Mouse (Mus musculus) kidney, postnatal 25 days (tissue): ENCODE results near the gene Hspe1.
"Not testable (repeated sequence)": the region's sequence is repeated elsewhere in the genome, so short reads cannot be mapped to it uniquely, and the experiment has no call there.

ENCODE experiments used
- DNase-seq, 2 experiments: peaks; one replicate each; pipeline ENCODE4 v3.0.0; 2021; ENCODE audit warnings: mixed read lengths in 2 of 2

Gene Hspe1

DNA sequence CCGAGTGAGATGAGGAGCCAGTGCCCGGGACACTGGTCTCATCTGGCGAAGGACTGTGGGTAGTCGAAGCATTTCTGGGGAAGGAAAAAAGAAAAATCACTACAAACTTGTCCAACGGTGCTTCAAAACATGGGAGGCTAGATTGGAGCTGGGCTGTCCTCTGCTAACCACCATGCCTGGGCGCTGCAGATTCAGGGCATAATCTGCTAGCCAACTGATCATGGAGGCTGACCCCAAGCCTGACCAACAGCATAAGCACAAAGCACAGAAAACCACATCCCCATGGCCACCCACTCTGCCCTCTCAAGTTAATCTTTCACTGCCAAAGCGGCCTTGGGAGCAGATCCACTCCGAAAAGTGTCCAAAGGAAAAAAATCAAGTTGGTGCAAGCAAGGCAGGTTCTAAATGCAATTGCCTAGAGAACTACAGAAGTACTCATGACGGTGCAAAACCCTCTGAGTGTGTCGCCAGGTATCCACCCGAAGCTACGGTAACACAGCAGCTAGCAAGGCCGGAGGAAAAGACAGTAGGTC lies 998 bp upstream of the Hspe1 start:
- peak; percentile 61 to 83 for DNase-seq

DNA sequence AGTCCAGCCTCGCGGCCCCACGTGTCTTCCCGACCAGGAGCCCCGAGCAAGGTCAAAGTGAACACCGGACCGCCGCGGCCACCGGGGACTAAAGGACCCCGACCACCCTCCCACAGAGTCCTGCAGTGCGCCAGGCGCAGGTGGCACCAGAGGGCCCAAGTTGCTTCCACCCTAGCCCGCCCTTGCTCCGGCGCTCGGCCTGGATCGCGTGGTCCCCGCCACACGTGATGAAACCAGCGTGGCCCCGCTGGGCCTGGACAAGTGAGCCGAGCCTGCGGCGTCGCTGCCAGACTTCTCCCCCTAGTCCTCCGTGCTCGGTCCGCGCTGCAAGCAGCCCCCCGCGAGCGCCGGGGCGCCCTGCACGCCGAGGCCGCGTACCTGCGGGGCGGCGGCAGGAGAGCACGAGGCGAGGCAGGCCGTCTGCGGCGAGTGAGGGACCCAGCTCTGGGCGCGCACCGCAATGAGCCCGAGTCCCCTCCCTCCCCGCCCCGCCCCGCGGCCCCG lies 479 bp upstream of the Hspe1 start:
- DNase-seq = peak in 1 of 2 experiments; percentile 50

GRCm38 (mm10) chr1:55088611-55089497 lies 922 bp downstream of the Hspe1 start:
- DNase-seq = no peak

GRCm38 (mm10) chr1:55089498-55090064 lies 1.6 kb downstream of the Hspe1 start:
- no peak for DNase-seq

- no peak for DNase-seq
These were observed 4.1 kb downstream of the Hspe1 start for GRCm38 (mm10) chr1:55092056-55092455.

DNA sequence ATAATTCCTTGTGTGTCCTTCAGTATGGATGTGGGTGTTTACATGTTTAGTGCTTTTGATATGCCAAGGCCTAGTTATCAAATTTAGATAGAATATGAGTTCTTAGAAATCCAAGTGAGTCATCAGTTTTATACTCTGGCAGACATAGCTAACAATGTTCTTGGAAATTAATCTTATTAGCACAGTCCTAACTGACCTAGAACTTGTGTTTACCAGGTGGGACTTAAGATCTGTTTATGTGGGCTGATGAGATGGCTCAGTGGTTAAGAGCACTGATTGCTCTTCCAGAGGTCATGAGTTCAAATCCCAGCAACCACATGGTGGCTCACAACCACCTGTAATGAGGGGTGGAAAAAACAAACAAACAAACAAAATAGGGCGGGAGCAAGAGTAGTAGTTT lies 4.5 kb downstream of the Hspe1 start:
- no peak for DNase-seq

DNA sequence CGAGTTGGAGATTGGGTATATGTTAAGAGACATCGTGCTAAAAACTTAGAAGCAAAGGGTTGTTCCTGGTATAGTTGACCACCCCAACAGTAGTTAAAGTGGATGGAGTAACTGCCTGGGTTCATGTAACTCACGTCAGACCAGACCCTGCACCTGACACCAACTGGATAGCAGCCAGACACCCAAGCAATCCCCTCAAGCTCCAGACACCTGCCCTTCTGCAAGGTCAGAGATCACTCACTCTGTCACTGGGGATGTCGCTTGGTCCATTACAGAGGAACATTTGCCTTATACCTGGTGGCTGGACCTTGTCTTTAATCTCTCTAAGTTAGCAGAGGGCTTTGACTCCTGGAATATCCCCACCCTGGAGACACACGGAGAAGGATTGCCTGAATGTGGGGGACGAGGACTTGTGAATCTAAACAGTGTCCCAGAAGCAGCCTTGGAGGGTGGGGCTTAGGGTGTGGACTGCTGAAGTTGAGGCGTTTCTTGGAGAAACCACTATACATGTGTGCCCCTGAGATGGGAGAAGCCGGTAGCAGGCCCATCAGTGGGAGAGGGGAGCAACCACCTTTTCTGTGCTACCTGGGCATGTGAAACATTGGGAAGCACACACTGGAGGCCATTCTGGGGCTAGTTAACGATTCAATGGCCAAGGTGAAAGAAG lies 19.1 kb downstream of the Hspe1 start:
- no peak for DNase-seq

DNA sequence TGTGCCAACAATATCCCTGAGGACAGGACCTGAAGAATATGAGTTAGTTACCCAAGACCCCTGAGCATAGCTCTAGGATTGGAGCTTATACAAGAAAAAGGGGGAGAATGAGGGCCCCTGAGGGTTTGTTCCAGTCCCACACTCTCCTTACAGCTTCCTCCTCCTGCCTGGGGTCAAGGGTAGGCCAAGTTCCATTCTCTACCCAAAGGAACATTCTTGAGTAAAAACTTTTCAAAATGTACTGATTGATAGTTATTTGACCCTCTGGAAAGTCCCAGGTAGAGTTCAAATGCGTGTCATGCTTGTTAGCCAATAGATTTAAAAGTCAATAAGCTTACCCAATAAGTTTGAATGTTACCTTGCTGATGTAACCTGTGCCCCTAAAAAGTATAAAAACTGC lies 19.7 kb downstream of the Hspe1 start:
- no peak for DNase-seq

DNA sequence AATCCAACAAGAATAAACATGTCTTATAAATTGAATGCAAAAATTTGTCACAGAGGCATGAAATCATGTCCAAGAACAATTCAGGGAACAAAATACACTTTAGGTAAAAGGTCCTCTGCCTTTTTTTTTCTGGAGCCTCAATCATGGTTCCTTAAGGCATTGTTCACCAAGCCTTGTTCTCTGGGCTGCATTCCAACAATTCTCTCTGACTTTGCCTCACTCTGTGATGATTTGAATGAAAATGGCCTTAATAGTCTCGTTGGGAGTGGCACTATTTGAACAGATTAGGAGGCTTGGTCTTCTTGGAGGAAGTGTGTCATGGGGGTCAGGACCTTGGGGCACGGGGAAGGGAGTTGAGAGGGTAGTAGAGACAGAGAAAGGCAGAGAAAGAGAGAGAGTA lies 20.5 kb downstream of the Hspe1 start:
- DNase-seq = no peak

- DNase-seq = no peak
These were observed 21.3 kb downstream of the Hspe1 start for GRCm38 (mm10) chr1:55109066-55109766.

GRCm38 (mm10) chr1:55123046-55123445 lies 35.1 kb downstream of the Hspe1 start:
- no peak for DNase-seq

GRCm38 (mm10) chr1:55123561-55123960 lies 35.6 kb downstream of the Hspe1 start:
- DNase-seq = no peak

- not testable (repeated sequence) for DNase-seq
These were observed 36.2 kb downstream of the Hspe1 start for GRCm38 (mm10) chr1:55124136-55124535.

DNA sequence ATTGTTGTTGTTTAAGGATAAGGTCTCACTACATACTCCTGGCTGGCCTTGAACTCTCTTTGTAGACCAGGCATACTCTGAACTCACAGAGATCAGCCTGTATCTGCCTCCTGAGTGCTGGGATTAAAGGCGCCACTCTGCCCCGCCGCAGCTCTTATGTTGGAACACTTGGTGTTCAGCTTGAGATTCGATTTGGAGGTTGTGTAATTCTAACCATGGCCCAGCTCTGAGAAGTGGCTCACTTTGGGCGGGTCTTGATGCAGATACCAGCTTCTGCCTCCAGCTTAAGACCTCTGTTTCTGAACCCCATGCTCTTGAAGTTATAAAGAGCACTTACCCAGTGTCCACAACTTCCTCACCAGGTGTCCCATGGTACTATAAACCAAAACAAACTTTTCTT lies 41.8 kb downstream of the Hspe1 start:
- no peak for DNase-seq

GRCm38 (mm10) chr1:55130190-55130916 lies 42.4 kb downstream of the Hspe1 start:
- no peak for DNase-seq

- peak; percentile 94 to 96 for DNase-seq
These were observed 43.0 kb downstream of the Hspe1 start, which contains the start of gene Mob4 for GRCm38 (mm10) chr1:55130943-55131401. Mob4 (plus strand) TSS chr1:55131231.

- peak in 1 of 2 experiments; percentile 28 for DNase-seq
These were observed 43.6 kb downstream of the Hspe1 start for GRCm38 (mm10) chr1:55131424-55132014.

GRCm38 (mm10) chr1:55132308-55132707 lies 44.4 kb downstream of the Hspe1 start:
- no peak for DNase-seq

DNA sequence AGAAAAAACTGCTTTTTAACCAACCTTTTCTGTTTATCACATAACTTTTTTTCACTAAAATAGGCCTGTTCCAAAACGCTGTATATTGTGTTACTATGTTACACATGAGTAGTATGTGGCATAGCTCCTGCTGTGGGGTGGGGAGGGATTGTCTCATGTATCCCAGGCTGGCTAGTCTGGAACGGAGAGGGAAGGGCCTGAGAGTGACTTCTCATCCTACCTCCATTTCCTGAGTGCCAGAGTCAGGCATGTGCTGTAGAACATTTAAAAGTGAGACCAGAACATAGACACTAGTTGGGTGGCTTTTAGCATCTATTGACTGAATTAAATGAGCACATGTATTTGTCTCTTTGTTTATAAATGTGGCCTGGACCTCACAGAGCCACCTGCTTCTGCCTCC lies 45.2 kb downstream of the Hspe1 start:
- DNase-seq = no peak

GRCm38 (mm10) chr1:55134301-55134700 lies 46.4 kb downstream of the Hspe1 start:
- DNase-seq = no peak

DNA sequence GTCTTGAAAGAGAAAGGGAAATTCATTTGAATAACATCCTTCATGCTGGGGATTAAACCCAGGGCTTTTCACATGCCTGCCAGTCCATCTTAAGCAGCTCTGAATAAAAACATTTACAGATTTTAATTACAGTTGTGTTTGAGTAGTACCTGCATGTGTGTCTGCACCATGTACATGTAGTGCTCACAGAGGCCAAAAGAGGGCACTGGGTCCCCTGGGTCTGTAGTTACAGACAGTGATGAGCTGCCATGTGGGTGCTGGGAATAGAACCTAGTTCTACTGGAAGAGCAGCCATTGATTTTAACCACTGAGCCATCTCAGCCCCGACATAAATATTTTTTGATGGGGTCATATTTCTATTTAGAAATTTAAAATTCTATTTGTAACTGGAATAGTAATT lies 47.9 kb downstream of the Hspe1 start:
- no peak for DNase-seq
